Mouse (Mus musculus) lung, embryonic 15.5 days (tissue): Measurements from ENCODE around the gene Atp5j. TPM values are rescaled to one million over a fixed set of nuclear protein-coding genes. Genes with fewer than 3 reads are reported as not detected.

Experiments
- polyA plus RNA-seq: library from polyadenylated mRNA; unstranded; fragments of >200 nt; fragmentation: Nextera tagmentation; extraction: Ambion mirVana; gene quantifications from 2 replicates; pipeline ENCODE4 v1.2.1, GENCODE M21; 2015

Gene Atp5j
- polyA plus RNA-seq, 1 experiment from 2014 or later = 838 TPM

Other genes with a start within 250 kb of the Atp5j start
- 46.7 and 48.5 TPM in 2 replicates for gene Mrpl39, start 99.9 kb downstream of the Atp5j start, polyA plus RNA-seq
- 12.8 and 12.9 TPM in 2 replicates for gene Jam2, start 61.5 kb downstream of the Atp5j start, polyA plus RNA-seq
- 35.5 and 39.7 TPM in 2 replicates for gene Gabpa, start 700 bp downstream of the Atp5j start, polyA plus RNA-seq